Mouse (Mus musculus) G1E (cell line): Measurements from ENCODE around the gene Phf20.

Experiments
- CTCF ChIP-seq: IDR thresholded peaks from 2 replicates; pipeline ENCODE4 v1.5.1; 2012; ENCODE audit warnings: low read depth, low read length, inconsistent platforms, mixed read lengths
- GATA1 ChIP-seq: IDR thresholded peaks from 2 replicates; pipeline ENCODE4 v1.6.1; 2012; ENCODE audit warnings: borderline replicate concordance, low read length, inconsistent platforms, mixed read lengths
- GATA2 ChIP-seq: IDR thresholded peaks from 2 replicates; pipeline ENCODE4 v1.6.1; 2012; ENCODE audit warnings: low read depth, low read length, inconsistent platforms, borderline replicate concordance
- POLR2AphosphoS5 ChIP-seq: IDR thresholded peaks from 2 replicates; pipeline ENCODE4 v1.6.1; 2012; ENCODE audit warnings: low read depth, low read length, inconsistent platforms; ENCODE audit not compliant: insufficient replicate concordance
- TAL1 ChIP-seq: conservative IDR thresholded peaks from 2 replicates; pipeline ENCODE4 v1.6.1; 2012; ENCODE audit warnings: low read depth, low read length, inconsistent platforms, mixed read lengths

DNA sequence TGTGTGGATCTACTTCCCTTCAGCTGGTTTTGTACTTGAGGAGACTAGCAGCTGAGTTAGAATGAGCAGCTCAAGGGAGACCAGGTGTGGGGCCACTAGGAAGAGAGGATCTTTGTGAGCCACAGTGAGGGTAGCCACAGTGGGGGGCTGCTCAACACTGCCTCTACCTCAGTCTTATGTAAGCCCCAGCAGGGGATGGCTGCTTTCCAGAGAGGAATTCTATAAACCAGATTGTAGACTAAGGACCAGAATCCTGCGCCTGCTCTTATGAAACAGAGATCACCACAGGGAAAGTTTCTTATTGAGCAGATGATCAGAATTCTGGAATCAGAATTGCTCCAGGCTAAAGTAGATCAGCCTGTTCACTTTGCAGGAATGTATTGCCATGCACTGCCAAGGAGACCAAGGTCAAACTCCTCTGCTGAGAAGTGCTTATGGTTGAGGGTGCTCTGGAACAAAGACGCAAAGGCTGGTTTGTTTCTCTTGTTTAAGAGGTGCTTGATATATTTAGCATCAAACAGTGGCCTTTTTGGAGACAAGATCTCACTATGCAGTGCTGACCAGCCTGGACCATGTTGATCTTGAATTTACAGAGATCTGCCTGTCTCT is 93.4 kb downstream of the Phf20 start:
- TF ChIP-seq CTCF (no peak), GATA1 (no peak), GATA2 (no peak), TAL1 (no peak), POLR2AphosphoS5 (no peak)
